Mouse (Mus musculus) ES-Bruce4 (cell line): ENCODE measurements around the gene Kcnd1. TPM values are rescaled to one million over a fixed set of nuclear protein-coding genes. Genes with fewer than 3 reads are reported as not detected.

Source experiments
- H3K27ac ChIP-seq: 2 replicates; pipeline ENCODE4 v1.5.1; 2012; ENCODE audit warnings: low read length, inconsistent platforms; ENCODE audit not compliant: insufficient read depth
- H3K27me3 ChIP-seq: 2 replicates; pipeline ENCODE4 v1.6.1; 2012; ENCODE audit warnings: mild to moderate bottlenecking, low read length, inconsistent platforms; ENCODE audit not compliant: control insufficient read depth, poor library complexity, insufficient read depth, severe bottlenecking
- H3K36me3 ChIP-seq: 2 replicates; pipeline ENCODE4 v1.6.1; 2012; ENCODE audit warnings: inconsistent platforms, mild to moderate bottlenecking, low read length, moderate library complexity; ENCODE audit not compliant: control insufficient read depth, poor library complexity, insufficient read depth, severe bottlenecking
- H3K4me1 ChIP-seq: one replicate; pipeline ENCODE4 v1.8.1; 2011; ENCODE audit warnings: low read length; ENCODE audit not compliant: control insufficient read depth, insufficient read depth
- H3K4me3 ChIP-seq: 2 replicates; pipeline ENCODE4 v1.5.1; 2011; ENCODE audit warnings: low read depth, mild to moderate bottlenecking, low read length
- H3K9ac ChIP-seq: 2 replicates; pipeline ENCODE4 v1.6.1; 2012; ENCODE audit warnings: low read depth, mild to moderate bottlenecking, inconsistent platforms; ENCODE audit not compliant: poor library complexity, severe bottlenecking
- H3K9me3 ChIP-seq: replicated peaks from 2 replicates; pipeline ENCODE4 v1.6.1; 2012; ENCODE audit warnings: mild to moderate bottlenecking, low read length, inconsistent platforms; ENCODE audit not compliant: control insufficient read depth, poor library complexity, insufficient read depth, severe bottlenecking
- CTCF ChIP-seq: IDR thresholded peaks from one replicate; pipeline ENCODE4 v1.8.1; 2011; ENCODE audit warnings: low read depth, low read length
- EP300 ChIP-seq: IDR thresholded peaks from 2 replicates; pipeline ENCODE4 v1.6.1; 2011; ENCODE audit warnings: low read depth, low read length; ENCODE audit not compliant: insufficient read depth
- POLR2A ChIP-seq: IDR thresholded peaks from one replicate; pipeline ENCODE4 v1.8.1; 2011; ENCODE audit warnings: low read length; ENCODE audit not compliant: insufficient read depth
- polyA plus RNA-seq: library from polyadenylated mRNA; stranded (reverse); fragments of >200 nt; gene quantifications from 2 replicates; pipeline ENCODE4 v1.2.4, GENCODE M21; 2011; ENCODE audit warnings: low read depth; ENCODE audit not compliant: missing spikeins, insufficient read depth, insufficient read length

Gene Kcnd1
- 8.3 and 8.6 TPM in 2 replicates for polyA plus RNA-seq

GRCm38 (mm10) chrX:7821865-7822779 lies at the start of gene Kcnd1:
Kcnd1 (plus strand) TSS chrX:7822289.
- Histone ChIP-seq H3K36me3 (no peaks in the 10 kb centered on the region), H3K27ac (peak within 1 kb of the TSS; percentile 25; the same call in 1 of the 2 replicates), H3K9me3 (no peaks in the 10 kb centered on the region), H3K9ac (peak within 1 kb of the TSS; percentile 56), H3K4me3 (peak within 1 kb of the TSS; percentile 74), H3K4me1 (no peaks in the 10 kb centered on the region), H3K27me3 (no peaks in the 10 kb centered on the region)
- TF ChIP-seq POLR2A (no peak), EP300 (no peak), CTCF (no peak)

GRCm38 (mm10) chrX:7772766-7773165 lies 49.3 kb upstream of the Kcnd1 start:
- Histone ChIP-seq H3K36me3 (peaks cover 50% of the 10 kb centered on the region), H3K4me3 (no peak overlapping the region), H3K27ac (no peak overlapping the region), H3K4me1 (peaks cover 3% of the 10 kb centered on the region), H3K27me3 (no peaks in the 10 kb centered on the region), H3K9ac (no peak overlapping the region), H3K9me3 (no peaks in the 10 kb centered on the region)
- TF ChIP-seq CTCF (no peak), EP300 (no peak), POLR2A (no peak)

GRCm38 (mm10) chrX:7775501-7776205 lies 46.4 kb upstream of the Kcnd1 start:
- Histone ChIP-seq H3K4me1 (peaks cover 3% of the 10 kb centered on the region), H3K9me3 (no peaks in the 10 kb centered on the region), H3K27ac (peak overlapping the region; percentile 41), H3K27me3 (no peaks in the 10 kb centered on the region), H3K4me3 (no peak overlapping the region), H3K36me3 (peaks cover 25% of the 10 kb centered on the region), H3K9ac (no peak overlapping the region)
- TF ChIP-seq POLR2A = no peak
- no peak for TF ChIP-seq EP300
- no peak for TF ChIP-seq CTCF

DNA sequence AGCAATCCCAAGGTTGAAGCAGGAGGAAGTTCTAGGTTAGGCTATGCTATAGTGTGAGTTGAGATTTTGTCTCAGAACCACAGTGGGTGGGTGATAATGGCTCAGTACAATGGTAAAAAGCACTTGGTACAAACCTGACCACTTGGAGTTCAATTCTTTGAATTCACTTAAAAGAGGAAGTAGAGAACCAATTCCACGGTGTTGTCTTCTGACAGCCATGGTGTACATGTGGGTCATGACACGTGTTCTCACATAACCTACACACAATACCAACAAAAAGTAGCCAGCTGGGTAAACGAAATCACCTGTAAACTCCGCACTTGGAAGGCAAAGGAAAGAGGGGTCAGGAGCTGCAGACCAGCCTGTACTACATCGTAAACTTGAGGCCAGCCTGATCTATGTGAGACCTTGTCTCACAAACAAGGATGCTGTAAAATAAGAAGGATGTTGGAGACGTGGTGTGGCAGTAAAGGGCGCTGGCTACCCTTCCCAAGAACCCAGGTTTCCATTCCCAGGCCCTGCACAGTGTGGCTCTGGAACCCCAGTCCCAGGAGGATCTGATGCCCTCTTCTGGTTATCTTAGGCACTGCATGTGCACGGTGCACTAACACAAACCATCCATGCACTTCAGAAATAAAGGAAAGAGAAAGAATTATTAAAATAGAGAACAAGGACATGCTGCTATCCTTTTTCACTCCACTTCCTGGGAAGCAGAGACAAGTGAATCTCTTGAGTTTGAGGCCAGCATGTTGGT lies 45.6 kb upstream of the Kcnd1 start:
- TF ChIP-seq POLR2A (no peak), CTCF (no peak), EP300 (no peak)
- Histone ChIP-seq H3K4me1 (peaks cover 3% of the 10 kb centered on the region), H3K4me3 (no peak overlapping the region), H3K27ac (peak overlapping the region; percentile 41), H3K9me3 (no peaks in the 10 kb centered on the region), H3K27me3 (no peaks in the 10 kb centered on the region), H3K36me3 (peaks cover 20% of the 10 kb centered on the region), H3K9ac (no peak overlapping the region)

DNA sequence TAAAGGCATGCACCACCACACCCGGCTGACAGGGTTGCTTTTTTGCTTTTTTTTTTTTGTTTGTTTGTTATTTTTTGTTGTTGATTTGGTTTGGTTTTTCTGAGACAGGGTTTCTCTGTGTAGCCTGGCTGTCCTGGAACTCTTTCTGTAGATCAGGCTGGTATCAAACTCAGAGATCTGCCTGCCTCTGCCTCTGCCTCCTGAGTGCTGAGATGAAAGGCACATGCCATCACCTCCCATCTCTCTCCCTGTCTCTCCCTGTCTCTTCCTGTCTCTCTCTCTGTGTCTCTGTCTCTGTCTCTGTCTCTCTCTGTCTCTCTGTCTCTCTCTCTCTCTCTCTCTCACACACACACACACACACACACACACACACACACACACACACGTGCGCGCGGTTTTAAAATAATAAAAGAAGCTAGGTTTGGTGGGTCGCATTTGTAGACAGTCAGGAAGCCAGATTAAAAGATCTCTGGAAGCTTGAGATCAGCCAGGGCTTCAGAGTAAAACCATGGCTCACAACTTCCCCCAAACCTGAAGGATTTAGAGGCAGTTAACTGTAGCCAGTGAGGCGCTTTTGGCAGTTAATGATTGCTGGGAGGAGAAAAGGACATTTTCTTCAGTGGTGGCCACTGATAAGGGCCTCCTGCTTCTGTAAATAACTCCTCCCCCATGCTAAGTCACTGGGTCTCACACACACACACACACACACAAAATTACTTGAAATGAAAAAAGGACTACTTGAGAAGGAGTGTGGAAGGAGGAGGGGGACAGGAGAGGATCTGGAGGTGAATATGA lies 43.4 kb upstream of the Kcnd1 start:
- H3K9ac ChIP-seq = no peak overlapping the region
- H3K9me3 ChIP-seq = no peaks in the 10 kb centered on the region
- peaks cover 3% of the 10 kb centered on the region for H3K4me1 ChIP-seq
- no peak overlapping the region for H3K4me3 ChIP-seq
- H3K27ac ChIP-seq = no peak overlapping the region
- no peak for TF ChIP-seq POLR2A
- no peak for TF ChIP-seq CTCF
- no peak for TF ChIP-seq EP300
- H3K27me3 ChIP-seq = no peaks in the 10 kb centered on the region
- peaks cover 5% of the 10 kb centered on the region for H3K36me3 ChIP-seq
